Mouse (Mus musculus) myocyte (in vitro differentiated cells): ENCODE data around the gene Agpat4.

ENCODE experiments used
- CEBPB ChIP-seq: IDR thresholded peaks from 2 replicates; pipeline ENCODE4 v1.6.1; 2011; ENCODE audit warnings: mild to moderate bottlenecking, moderate library complexity; ENCODE audit not compliant: poor library complexity, insufficient read depth, severe bottlenecking
- E2F4 ChIP-seq: IDR thresholded peaks from one replicate; pipeline ENCODE4 v1.6.1; 2011; ENCODE audit warnings: mild to moderate bottlenecking, control low read depth, moderate library complexity; ENCODE audit not compliant: insufficient read depth
- MAX ChIP-seq: IDR thresholded peaks from one replicate; pipeline ENCODE4 v1.6.1; 2011; ENCODE audit warnings: low read depth, mild to moderate bottlenecking, control low read depth
- MYOD1 ChIP-seq, 3 experiments: IDR thresholded peaks; one replicate each; pipeline ENCODE4 v1.6.1; 2011; ENCODE audit warnings: control low read depth in 2 of 3, low read depth in 2 of 3, mild to moderate bottlenecking in 2 of 3, moderate library complexity in 1 of 3; ENCODE audit not compliant: insufficient read length in 2 of 3, control insufficient read depth in 1 of 3
- MYOG ChIP-seq, 3 experiments: IDR thresholded peaks; one replicate each; pipeline ENCODE4 v1.6.1; 2011; ENCODE audit warnings: control low read depth in 2 of 3, low read depth in 2 of 3, mild to moderate bottlenecking in 2 of 3; ENCODE audit not compliant: insufficient read length in 2 of 3, control insufficient read depth in 1 of 3, insufficient read depth in 1 of 3
- POLR2A ChIP-seq: IDR thresholded peaks from one replicate; pipeline ENCODE4 v1.6.1; 2011; ENCODE audit warnings: low read depth, mild to moderate bottlenecking, control low read depth, moderate library complexity; ENCODE audit not compliant: insufficient read length
- POLR2AphosphoS2 ChIP-seq: IDR thresholded peaks from one replicate; pipeline ENCODE4 v1.6.1; 2011; ENCODE audit warnings: low read depth, control low read depth; ENCODE audit not compliant: insufficient read length
- REST ChIP-seq: IDR thresholded peaks from one replicate; pipeline ENCODE4 v1.6.1; 2011; ENCODE audit warnings: mild to moderate bottlenecking, control low read depth, moderate library complexity; ENCODE audit not compliant: insufficient read depth, insufficient read length
- SRF ChIP-seq: IDR thresholded peaks from one replicate; pipeline ENCODE4 v1.6.1; 2011; ENCODE audit warnings: low read depth; ENCODE audit not compliant: control insufficient read depth, insufficient read length
- TCF12 ChIP-seq: IDR thresholded peaks from one replicate; pipeline ENCODE4 v1.6.1; 2011; ENCODE audit warnings: mild to moderate bottlenecking, control low read depth; ENCODE audit not compliant: poor library complexity, insufficient read depth, severe bottlenecking
- TCF3 ChIP-seq: IDR thresholded peaks from one replicate; pipeline ENCODE4 v1.6.1; 2011; ENCODE audit warnings: low read depth, control low read depth; ENCODE audit not compliant: insufficient read length
- USF1 ChIP-seq: IDR thresholded peaks from one replicate; pipeline ENCODE4 v1.6.1; 2011; ENCODE audit warnings: low read depth, mild to moderate bottlenecking, control low read depth, moderate library complexity

GRCm38 (mm10) chr17:12146132-12146681, 27.7 kb downstream of the Agpat4 start:
- no peak for TF ChIP-seq CEBPB
- TF ChIP-seq POLR2A: no peak
- no peak for TF ChIP-seq SRF
- no peak for TF ChIP-seq MYOG (IDR thresholded peaks at IDR 0.05; ENCODE audit: control insufficient read depth in 1 of 3, insufficient read depth in 1 of 3, insufficient read length in 2 of 3, low read depth in 2 of 3)
- TF ChIP-seq E2F4: no peak
- TF ChIP-seq USF1: no peak
- TF ChIP-seq TCF12: no peak
- no peak for TF ChIP-seq MAX
- TF ChIP-seq MYOD1 (IDR thresholded peaks at IDR 0.05; ENCODE audit: control insufficient read depth in 1 of 3, insufficient read length in 2 of 3, low read depth in 2 of 3): no peak
- TF ChIP-seq TCF3: no peak
- TF ChIP-seq POLR2AphosphoS2: no peak
- no peak for TF ChIP-seq REST
